Mouse (Mus musculus) erythroblast, embryonic 14.5 days (primary cell): ENCODE measurements around the gene 1500009C09Rik. TPM values are rescaled to one million over a fixed set of nuclear protein-coding genes. Genes with fewer than 3 reads are reported as not detected.

ENCODE experiments used
- H3K27me3 ChIP-seq: 2 replicates; pipeline ENCODE4 v1.6.1; 2012; ENCODE audit warnings: inconsistent platforms; ENCODE audit not compliant: control insufficient read depth
- H3K36me3 ChIP-seq: 2 replicates; pipeline ENCODE4 v1.6.1; 2012; ENCODE audit warnings: mild to moderate bottlenecking, inconsistent platforms; ENCODE audit not compliant: control insufficient read depth
- H3K4me1 ChIP-seq: 2 replicates; pipeline ENCODE4 v1.6.1; 2012; ENCODE audit warnings: inconsistent platforms; ENCODE audit not compliant: control insufficient read depth
- H3K4me3 ChIP-seq: replicated peaks from 2 replicates; pipeline ENCODE3; 2012; ENCODE audit warnings: moderate library complexity, mild to moderate bottlenecking, inconsistent platforms
- H3K9me3 ChIP-seq: 2 replicates; pipeline ENCODE4 v1.6.1; 2012; ENCODE audit warnings: low read length, inconsistent platforms, mixed read lengths; ENCODE audit not compliant: control insufficient read depth
- GATA1 ChIP-seq: IDR thresholded peaks from 2 replicates; pipeline ENCODE4 v1.6.1; 2012; ENCODE audit warnings: low read length, inconsistent platforms, mixed read lengths
- TAL1 ChIP-seq: IDR thresholded peaks from 3 replicates; pipeline ENCODE4 v1.6.1; 2012; ENCODE audit warnings: low read length, inconsistent platforms, mixed read lengths
- polyA plus RNA-seq: library from polyadenylated mRNA; stranded (reverse); fragments of >175 nt; gene quantifications from 2 replicates; pipeline ENCODE4 v1.2.3, GENCODE M21; 2012

1500009C09Rik gene
- polyA plus RNA-seq, 1 experiment, result not detected

GRCm38 (mm10) chr15:82217039-82217438, 35.2 kb upstream of the 1500009C09Rik start:
- TF ChIP-seq GATA1, result no peak
- no peak for TF ChIP-seq TAL1
- Histone ChIP-seq H3K27me3 (peaks cover 91% of the 10 kb centered on the region), H3K4me3 (no peak overlapping the region), H3K36me3 (no peaks in the 10 kb centered on the region), H3K4me1 (peaks cover 2% of the 10 kb centered on the region), H3K9me3 (peaks cover 4% of the 10 kb centered on the region; the same call in 1 of the 2 replicates)

- H3K27me3 ChIP-seq, result peaks cover 91% of the 10 kb centered on the region
- H3K36me3 ChIP-seq, result no peaks in the 10 kb centered on the region
- TF ChIP-seq TAL1, result no peak
- TF ChIP-seq GATA1, result no peak
- H3K9me3 ChIP-seq, result no peaks in the 10 kb centered on the region
- peaks cover 2% of the 10 kb centered on the region; the same call in 1 of the 2 replicates for H3K4me1 ChIP-seq
- no peak overlapping the region for H3K4me3 ChIP-seq
Measured at GRCm38 (mm10) chr15:82217980-82218379, 34.2 kb upstream of the 1500009C09Rik start.

GRCm38 (mm10) chr15:82218778-82219666, 33.2 kb upstream of the 1500009C09Rik start:
- Histone ChIP-seq H3K4me3 (no peak overlapping the region), H3K36me3 (no peaks in the 10 kb centered on the region), H3K27me3 (peaks cover 91% of the 10 kb centered on the region), H3K4me1 (peaks cover 6% of the 10 kb centered on the region), H3K9me3 (no peaks in the 10 kb centered on the region)
- TF ChIP-seq GATA1 (no peak), TAL1 (no peak)

GRCm38 (mm10) chr15:82220003-82220675, 32.1 kb upstream of the 1500009C09Rik start:
- H3K36me3 ChIP-seq, result no peaks in the 10 kb centered on the region
- peaks cover 16% of the 10 kb centered on the region for H3K4me1 ChIP-seq
- H3K9me3 ChIP-seq, result no peaks in the 10 kb centered on the region
- peaks cover 91% of the 10 kb centered on the region for H3K27me3 ChIP-seq
- no peak overlapping the region for H3K4me3 ChIP-seq
- TF ChIP-seq GATA1 (no peak), TAL1 (no peak)

- H3K27me3 ChIP-seq, result peaks cover 91% of the 10 kb centered on the region
- H3K4me1 ChIP-seq, result peaks cover 16% of the 10 kb centered on the region
- TF ChIP-seq GATA1 (no peak), TAL1 (no peak)
- H3K9me3 ChIP-seq, result no peaks in the 10 kb centered on the region
- H3K36me3 ChIP-seq, result no peaks in the 10 kb centered on the region
- no peak overlapping the region for H3K4me3 ChIP-seq
Measured at GRCm38 (mm10) chr15:82221104-82221860, 30.9 kb upstream of the 1500009C09Rik start.

- Histone ChIP-seq H3K4me1 (peaks cover 14% of the 10 kb centered on the region), H3K9me3 (no peaks in the 10 kb centered on the region), H3K27me3 (peaks cover 73% of the 10 kb centered on the region), H3K36me3 (no peaks in the 10 kb centered on the region), H3K4me3 (no peak overlapping the region)
- no peak for TF ChIP-seq GATA1
- TF ChIP-seq TAL1, result no peak
Measured at GRCm38 (mm10) chr15:82223251-82223650, 28.9 kb upstream of the 1500009C09Rik start.

GRCm38 (mm10) chr15:82223657-82224601, 28.3 kb upstream of the 1500009C09Rik start, which contains the start of gene Tnfrsf13c:
Gene Tnfrsf13c, minus strand, starts transcription at chr15:82224369.
- Histone ChIP-seq H3K9me3 (no peaks in the 10 kb centered on the region), H3K4me3 (peak within 1 kb of the TSS; percentile 56), H3K4me1 (peaks cover 14% of the 10 kb centered on the region), H3K27me3 (peaks cover 67% of the 10 kb centered on the region), H3K36me3 (no peaks in the 10 kb centered on the region)
- no peak for TF ChIP-seq GATA1
- no peak for TF ChIP-seq TAL1
